Mouse (Mus musculus) kidney, adult 2 months (tissue): ENCODE measurements around the gene P2ry4. TPM values are rescaled to one million over a fixed set of nuclear protein-coding genes. Genes with fewer than 3 reads are reported as not detected.
A peak's percentile ranks its signal among the peaks of the same experiment; 100 is the strongest.

ENCODE experiments used
- DNase-seq: peaks from one replicate; pipeline ENCODE4 v3.0.0; 2021
- H3K27ac ChIP-seq: fragments of 200-500 bp; 2 replicates; pipeline ENCODE4 v1.5.1; 2012; ENCODE audit warnings: low read depth, low read length, control low read depth, inconsistent platforms; ENCODE audit not compliant: insufficient read depth
- H3K27me3 ChIP-seq: fragments of 200-500 bp; replicated peaks from 2 replicates; pipeline ENCODE4 v1.6.1; 2012; ENCODE audit warnings: mild to moderate bottlenecking, moderate library complexity, low read length, inconsistent platforms; ENCODE audit not compliant: control insufficient read depth, insufficient read depth
- H3K36me3 ChIP-seq: fragments of 200-500 bp; 2 replicates; pipeline ENCODE4 v1.6.1; 2012; ENCODE audit warnings: mild to moderate bottlenecking, moderate library complexity, low read length, inconsistent platforms; ENCODE audit not compliant: control insufficient read depth, insufficient read depth
- H3K4me1 ChIP-seq: fragments of 200-500 bp; 2 replicates; pipeline ENCODE4 v1.6.1; 2011; ENCODE audit warnings: low read length; ENCODE audit not compliant: control insufficient read depth, insufficient read depth
- H3K4me3 ChIP-seq: fragments of 200-500 bp; 2 replicates; pipeline ENCODE4 v1.5.1; 2011; ENCODE audit warnings: mild to moderate bottlenecking, low read depth, low read length, control low read depth; ENCODE audit not compliant: insufficient read depth
- CTCF ChIP-seq: fragments of 200-500 bp; conservative IDR thresholded peaks from 2 replicates; pipeline ENCODE4 v1.5.1; 2011; ENCODE audit warnings: low read depth, mild to moderate bottlenecking, control low read depth, low read length, moderate library complexity, mixed read lengths; ENCODE audit not compliant: insufficient read depth, insufficient read length
- POLR2A ChIP-seq: fragments of 200-500 bp; IDR thresholded peaks from one replicate; pipeline ENCODE4 v1.6.1; 2011; ENCODE audit warnings: low read depth, low read length, control low read depth
- WGBS: fragments of 180-500 bp; shearing (Covaris S2); methylation state at CpG from one replicate; pipeline ENCODE4 v1.1.7; 2018; 5-methylcytosine and 5-hydroxymethylcytosine counted together
- polyA plus RNA-seq: library from polyadenylated mRNA; depleted of rRNA; stranded (reverse); fragments of >200 nt; gene quantifications from 2 replicates; pipeline ENCODE4 v1.2.3, GENCODE M21; 2012; rRNA removed

The P2ry4 gene
- not detected in 2 replicates for polyA plus RNA-seq

DNA sequence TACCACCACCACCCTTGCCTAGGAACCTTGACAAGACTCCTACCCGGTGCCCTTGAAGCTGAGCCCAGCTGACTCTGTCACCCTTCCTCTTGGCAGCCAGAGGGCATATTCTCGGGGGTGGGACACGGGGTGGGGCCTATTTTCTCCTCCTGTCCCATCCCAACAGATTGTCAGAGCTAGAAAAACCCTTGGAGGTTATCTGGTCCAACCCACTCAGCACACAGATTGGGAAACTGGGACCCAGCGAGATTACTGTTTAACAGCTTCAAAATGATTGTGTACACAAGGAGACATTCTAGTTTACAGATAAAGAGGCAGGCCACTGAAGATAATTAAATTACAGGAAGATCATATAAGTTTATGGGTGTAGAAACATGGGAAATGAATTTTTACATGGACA, at the start of gene P2ry4:
P2ry4 (minus strand) TSS at position 79 of the 400 bp plus-strand sequence.
- Histone ChIP-seq H3K27me3 (no peaks in the 10 kb centered on the region), H3K36me3 (no peaks in the 10 kb centered on the region), H3K4me1 (no peaks in the 10 kb centered on the region), H3K4me3 (no peak within 1 kb of the TSS), H3K27ac (no peak within 1 kb of the TSS)
- WGBS = 68% methylated on average over 4 of the region's 4 CpGs
- no peak for DNase-seq
- TF ChIP-seq POLR2A (no peak), CTCF (no peak)

DNA sequence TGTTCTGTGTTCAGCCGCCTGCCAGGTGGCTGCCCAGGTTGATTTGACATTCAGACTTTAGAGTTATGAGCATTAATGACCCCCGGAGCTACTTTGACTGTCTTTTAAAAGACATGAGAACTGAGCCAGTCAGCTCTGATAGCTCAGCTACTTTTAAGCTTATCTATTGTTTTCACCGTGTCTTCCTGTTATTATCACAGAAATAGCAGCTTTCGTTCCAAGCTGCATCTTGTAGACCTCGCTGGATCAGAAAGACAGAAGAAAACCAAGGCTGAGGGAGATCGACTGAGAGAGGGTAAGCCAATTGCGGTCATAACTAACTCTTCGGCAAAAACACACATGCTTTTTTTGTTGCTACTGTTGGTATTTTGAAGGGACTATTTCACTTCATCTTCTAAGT, 43.8 kb upstream of the P2ry4 start:
- H3K36me3 ChIP-seq = no peaks in the 10 kb centered on the region
- WGBS = 91% methylated on average over 8 of the region's 8 CpGs

DNA sequence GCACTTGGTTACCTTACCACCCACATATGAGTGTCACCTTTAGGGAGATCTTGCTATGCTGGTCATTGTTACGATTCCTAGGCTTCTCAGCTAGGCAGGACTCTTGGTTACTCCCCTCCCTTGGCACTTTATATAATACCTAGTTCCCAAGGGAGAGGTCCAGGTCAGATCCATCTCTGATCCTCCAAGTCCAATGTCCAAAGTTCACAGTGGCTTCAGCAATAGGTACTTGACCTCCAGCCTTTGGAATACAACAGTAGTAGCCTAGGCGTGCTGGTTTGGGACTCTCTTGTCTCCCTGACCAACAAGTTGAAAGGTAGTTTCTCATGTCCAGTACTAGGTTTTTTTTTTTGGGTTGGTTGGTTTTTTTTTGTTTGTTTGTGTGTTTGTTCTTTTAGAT, 34.4 kb upstream of the P2ry4 start:
- DNase-seq = peak; percentile 57
- H3K27ac ChIP-seq = no peak overlapping the region
- H3K4me3 ChIP-seq = no peak overlapping the region
- H3K4me1 ChIP-seq = no peaks in the 10 kb centered on the region; the same call in 1 of the 2 replicates
- no peaks in the 10 kb centered on the region for H3K36me3 ChIP-seq
- H3K27me3 ChIP-seq = no peaks in the 10 kb centered on the region
- 53% methylated on average over 2 of the region's 2 CpGs for WGBS
- TF ChIP-seq CTCF (no peak), POLR2A (no peak)

More for the DNA sequence above, 43.8 kb upstream of the P2ry4 start:
- Histone ChIP-seq H3K4me1 (no peaks in the 10 kb centered on the region), H3K4me3 (no peak overlapping the region), H3K27ac (no peak overlapping the region), H3K27me3 (no peaks in the 10 kb centered on the region)
- TF ChIP-seq CTCF (no peak), POLR2A (no peak)
- DNase-seq = no peak

DNA sequence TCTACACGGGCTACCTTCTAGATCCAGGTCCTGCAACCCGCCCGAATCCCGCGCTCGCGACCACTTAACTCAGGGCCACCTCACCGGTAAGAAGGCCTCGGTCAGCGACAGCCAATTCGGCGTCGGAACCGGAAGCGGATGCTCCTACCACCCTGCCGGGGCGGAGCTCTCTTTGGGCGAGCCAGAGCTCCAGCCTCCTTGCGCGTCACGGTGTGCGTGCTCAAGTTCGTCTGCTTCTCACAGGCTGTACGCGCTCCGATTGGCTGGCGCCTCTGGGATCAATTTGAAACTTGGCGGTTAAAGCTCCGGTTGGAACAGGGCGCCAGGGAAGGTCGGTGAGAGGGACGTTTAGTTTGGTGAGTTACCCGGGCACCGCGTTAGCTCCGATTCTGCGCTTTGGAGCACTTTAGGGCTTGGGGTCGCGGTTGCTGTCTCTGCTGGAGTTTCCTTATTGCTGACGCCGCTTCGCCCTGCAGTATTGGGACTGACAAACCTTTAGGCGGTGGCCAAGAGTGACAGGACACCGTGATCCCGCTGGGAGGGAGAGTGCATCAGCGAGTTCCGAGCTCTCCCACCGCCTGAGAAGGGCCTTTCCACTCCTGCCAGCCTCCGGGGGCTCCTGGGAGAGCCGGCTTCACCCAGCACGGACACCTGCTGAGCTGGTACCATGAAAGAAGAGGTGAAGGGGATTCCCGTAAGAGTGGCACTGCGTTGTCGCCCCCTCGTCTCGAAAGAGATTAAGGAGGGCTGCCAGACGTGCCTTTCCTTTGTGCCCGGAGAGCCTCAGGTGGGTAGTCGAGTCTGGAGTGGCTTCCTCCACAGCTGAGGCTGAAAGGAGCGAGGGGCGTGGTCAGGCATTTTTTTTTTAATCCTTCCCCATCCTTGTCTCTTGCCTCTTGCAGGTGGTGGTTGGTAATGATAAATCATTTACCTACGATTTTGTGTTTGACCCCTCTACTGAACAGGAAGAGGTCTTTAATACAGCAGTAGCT, 31.4 kb upstream of the P2ry4 start, which contains the start of gene Pdzd11:
Pdzd11 (minus strand) TSS at position 767 of the 992 bp plus-strand sequence.
- Histone ChIP-seq H3K4me1 (no peaks in the 10 kb centered on the region; the same call in 1 of the 2 replicates), H3K36me3 (no peaks in the 10 kb centered on the region), H3K27ac (peak within 1 kb of the TSS; percentile 66; the same call in 1 of the 2 replicates), H3K27me3 (no peaks in the 10 kb centered on the region), H3K4me3 (peak within 1 kb of the TSS; percentile 74)
- WGBS = 2% methylated on average over 58 of the region's 62 CpGs
- peak; percentile 95 for DNase-seq
- TF ChIP-seq CTCF = no peak
- TF ChIP-seq POLR2A = peak; percentile 38

DNA sequence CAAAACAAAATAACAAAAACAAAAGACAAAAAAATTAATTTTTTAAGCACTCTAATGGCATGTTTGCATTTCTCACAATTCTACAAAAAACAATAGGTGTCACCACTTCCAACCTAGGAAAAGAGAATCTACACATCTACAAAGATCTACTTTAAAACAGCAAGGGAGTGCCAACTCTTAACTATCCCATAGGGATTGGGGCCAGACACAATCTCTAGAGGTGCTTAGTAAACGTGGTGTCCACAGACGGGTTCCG, 30.8 kb upstream of the P2ry4 start, which contains the start of gene Kif4:
Kif4 (plus strand) TSS at position 192 of the 256 bp plus-strand sequence.
- H3K27ac ChIP-seq = peak within 1 kb of the TSS; percentile 66; the same call in 1 of the 2 replicates
- no peaks in the 10 kb centered on the region; the same call in 1 of the 2 replicates for H3K4me1 ChIP-seq
- no peaks in the 10 kb centered on the region for H3K36me3 ChIP-seq
- no peak for DNase-seq
- TF ChIP-seq POLR2A (no peak), CTCF (no peak)
- peak within 1 kb of the TSS; percentile 74 for H3K4me3 ChIP-seq
- H3K27me3 ChIP-seq = no peaks in the 10 kb centered on the region
- WGBS = 0% methylated on average over 3 of the region's 3 CpGs

DNA sequence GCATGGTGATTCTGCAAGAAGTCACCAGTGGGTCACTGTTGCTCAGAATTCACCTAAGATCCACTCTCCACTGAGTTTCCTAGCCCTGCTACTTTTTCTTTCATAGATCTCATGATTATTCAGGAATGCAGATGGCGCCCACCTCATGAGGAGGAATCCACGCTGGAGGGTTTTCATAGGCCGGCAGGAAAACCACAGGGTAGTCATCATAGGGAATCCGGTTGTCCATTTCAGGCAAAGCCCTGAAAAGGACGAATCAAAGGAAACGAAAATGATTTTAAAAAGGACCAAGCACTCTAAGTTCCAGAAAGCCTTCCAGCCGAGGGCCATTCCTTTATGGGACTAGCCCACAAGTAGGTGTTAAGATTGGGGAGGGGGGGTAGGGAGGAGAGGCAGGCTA, 30.5 kb upstream of the P2ry4 start:
- DNase-seq = peak; percentile 1
- 13% methylated on average over 7 of the region's 7 CpGs for WGBS
- Histone ChIP-seq H3K27ac (no peak overlapping the region), H3K4me3 (peak overlapping the region; percentile 56), H3K4me1 (no peaks in the 10 kb centered on the region; the same call in 1 of the 2 replicates), H3K27me3 (no peaks in the 10 kb centered on the region), H3K36me3 (no peaks in the 10 kb centered on the region)
- TF ChIP-seq POLR2A = no peak
- no peak for TF ChIP-seq CTCF

DNA sequence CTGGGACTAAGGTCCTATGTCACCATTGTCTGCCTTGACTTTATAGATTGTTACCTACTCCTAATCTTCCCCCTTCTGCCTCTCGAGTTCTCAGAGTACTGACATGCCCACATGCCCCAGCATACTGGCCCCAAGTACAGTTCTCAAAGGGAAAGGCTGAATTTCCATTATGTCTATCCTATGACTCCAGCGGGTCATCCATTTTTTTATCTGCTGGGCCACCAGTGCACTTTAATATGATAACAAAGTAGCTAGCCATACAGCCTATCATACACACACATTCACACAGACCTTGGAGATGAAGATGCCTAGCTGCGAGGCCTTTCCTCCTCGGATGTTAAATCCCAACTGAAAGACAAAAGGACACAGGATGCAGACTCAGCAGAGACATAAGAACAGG, 29.6 kb upstream of the P2ry4 start:
- TF ChIP-seq POLR2A = no peak
- TF ChIP-seq CTCF = no peak
- DNase-seq = no peak
- WGBS = 92% methylated on average over 4 of the region's 4 CpGs

More for the DNA sequence above, 29.6 kb upstream of the P2ry4 start:
- H3K27ac ChIP-seq = no peak overlapping the region
- no peaks in the 10 kb centered on the region for H3K36me3 ChIP-seq
- no peaks in the 10 kb centered on the region; the same call in 1 of the 2 replicates for H3K4me1 ChIP-seq
- no peaks in the 10 kb centered on the region for H3K27me3 ChIP-seq
- no peak overlapping the region for H3K4me3 ChIP-seq
